Mouse (Mus musculus): Measurements from ENCODE around the gene Scarf2. TPM values are rescaled to one million over a fixed set of nuclear protein-coding genes. Genes with fewer than 3 reads are reported as not detected.

Scarf2 gene
- polyA plus RNA-seq, 1 experiment, result 36.0 TPM

DNA sequence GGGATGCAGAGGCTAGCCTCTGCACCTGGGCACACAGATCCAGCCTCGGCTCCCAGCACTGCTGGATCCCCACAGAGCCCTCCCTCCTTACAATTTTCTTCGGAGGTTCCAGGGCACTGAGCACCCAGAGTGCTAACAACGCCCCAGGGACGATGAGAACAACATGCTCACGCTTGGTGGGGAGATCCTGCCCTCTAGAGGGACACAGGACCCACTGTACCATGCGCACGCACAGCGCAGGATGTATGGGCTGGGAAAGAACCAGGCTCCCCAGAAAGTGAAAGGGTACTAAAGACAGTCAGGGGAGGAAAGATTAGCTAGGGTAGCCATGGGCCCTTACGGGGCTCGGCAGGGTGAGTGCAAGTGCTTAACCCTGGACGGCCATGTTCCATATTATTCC is 34.7 kb downstream of the Scarf2 start:
- no peak for DNase-seq (ENCODE audit: low spot score)

DNA sequence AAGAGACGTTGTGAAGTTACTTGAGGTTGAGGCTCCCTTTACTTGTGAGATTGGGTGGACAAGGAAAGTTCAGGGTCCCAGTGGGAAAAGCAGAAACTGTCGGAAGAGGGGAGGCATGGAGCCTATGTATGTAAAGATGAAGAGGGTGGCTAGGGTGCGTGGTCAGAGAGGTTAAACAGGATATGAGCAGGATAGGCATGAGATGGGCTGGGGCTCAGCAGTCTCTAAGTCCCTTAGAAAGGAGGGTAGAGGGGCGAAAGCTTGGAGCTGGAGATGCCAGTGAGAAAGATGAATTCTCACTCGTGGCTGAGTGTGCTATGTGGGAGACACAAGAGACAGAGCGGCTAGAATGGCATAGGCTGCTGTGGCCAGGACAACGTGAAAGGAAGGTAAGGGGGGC is 35.7 kb downstream of the Scarf2 start, which contains the start of gene B830017H08Rik:
Gene B830017H08Rik (plus strand): TSS at position 301 of the 400 bp plus-strand sequence.
- DNase-seq (ENCODE audit: low spot score), result no peak

DNA sequence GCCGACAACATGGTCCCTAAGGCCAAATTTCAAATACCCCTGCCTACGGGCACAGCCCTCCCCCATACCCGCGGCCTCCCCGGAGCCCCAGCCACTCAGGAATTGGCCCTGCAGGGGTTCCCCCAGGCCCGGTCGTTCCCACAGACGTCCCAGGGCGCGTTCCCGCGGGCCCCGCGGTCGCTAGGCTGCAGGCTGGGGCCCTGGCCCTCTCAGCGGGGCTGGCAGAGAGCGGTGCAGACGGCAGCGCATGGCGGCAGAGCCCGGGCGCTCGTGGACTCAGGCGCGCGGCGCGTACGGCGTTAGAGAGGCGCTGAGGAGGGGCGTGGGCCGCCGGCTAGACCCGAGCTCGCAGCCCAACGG is 36.2 kb downstream of the Scarf2 start:
- no peak for DNase-seq (ENCODE audit: low spot score)

DNA sequence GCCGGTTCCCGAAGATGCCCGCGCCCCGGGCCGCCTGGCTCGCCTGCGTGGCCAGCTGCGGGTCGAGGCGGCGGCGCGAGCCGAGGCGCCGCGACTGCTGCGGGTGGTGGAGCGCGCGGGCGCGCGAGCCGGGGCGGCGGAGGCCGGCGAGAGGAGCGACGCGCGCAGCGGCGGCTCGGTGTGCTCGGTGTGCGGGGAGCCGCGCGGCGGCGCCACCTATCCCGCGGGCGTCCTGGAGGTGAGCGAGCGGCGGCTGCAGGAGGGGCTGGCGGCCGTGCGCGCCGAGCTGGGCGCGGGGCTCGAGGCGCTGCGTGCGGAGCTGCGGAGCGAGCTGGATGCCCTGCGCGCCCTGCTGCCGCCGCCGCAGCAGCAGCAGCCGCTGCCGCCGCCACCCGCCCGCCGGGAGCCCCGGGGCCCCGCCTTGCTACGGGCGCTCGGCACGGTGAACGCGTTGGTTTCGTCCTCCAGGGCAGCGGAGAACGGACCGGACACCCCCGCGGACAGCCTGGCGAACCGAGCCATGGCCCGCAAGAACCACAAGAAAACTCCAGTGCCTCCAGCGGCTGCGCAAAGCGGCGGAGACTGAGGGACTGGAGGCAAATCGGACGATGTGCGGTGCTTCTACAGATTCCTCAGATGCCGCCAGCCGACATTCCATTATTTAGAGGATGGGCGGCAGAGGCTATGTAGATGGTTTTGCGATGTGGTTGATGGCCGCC is 36.8 kb downstream of the Scarf2 start:
- DNase-seq (ENCODE audit: low spot score), result no peak

DNA sequence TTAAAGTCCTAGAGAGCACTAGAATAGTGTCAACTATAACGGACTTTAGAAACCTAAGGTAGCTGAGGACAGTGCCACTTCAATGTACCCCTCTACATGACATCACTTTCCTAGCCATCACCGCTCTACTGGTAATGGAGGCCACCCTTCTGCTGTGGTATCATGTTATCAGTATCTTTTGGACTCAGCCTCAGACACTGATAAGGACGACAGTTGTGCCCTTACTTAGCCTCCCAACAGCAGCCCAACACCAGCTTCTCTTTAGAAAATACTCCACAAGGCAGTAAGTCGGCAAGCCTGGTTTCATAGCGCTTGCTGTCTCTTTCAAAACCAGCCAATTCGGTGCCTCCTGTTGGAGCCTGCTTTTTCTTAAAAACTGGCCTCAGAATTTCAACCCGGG is 37.5 kb downstream of the Scarf2 start:
- no peak for DNase-seq (ENCODE audit: low spot score)

DNA sequence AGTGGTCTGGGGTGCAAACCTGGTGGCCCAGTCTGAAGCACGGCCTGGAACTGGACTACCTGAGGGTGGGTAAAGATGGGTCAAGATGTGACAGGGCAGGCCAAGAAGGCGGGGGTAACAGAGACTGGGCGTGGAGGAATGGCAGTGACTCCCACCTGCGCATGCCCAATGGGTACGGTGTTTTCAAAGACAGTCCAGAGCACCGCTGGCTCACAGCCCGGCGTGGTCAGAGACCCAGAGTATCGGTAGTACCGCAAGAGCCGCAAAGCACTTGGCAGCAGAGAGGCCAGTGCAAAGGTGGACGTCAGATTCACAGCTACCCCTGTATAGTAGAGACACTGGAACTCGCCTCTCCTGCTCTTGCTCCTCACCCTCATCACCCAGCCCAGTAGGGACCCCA is 38.4 kb downstream of the Scarf2 start:
- no peak for DNase-seq (ENCODE audit: low spot score)

DNA sequence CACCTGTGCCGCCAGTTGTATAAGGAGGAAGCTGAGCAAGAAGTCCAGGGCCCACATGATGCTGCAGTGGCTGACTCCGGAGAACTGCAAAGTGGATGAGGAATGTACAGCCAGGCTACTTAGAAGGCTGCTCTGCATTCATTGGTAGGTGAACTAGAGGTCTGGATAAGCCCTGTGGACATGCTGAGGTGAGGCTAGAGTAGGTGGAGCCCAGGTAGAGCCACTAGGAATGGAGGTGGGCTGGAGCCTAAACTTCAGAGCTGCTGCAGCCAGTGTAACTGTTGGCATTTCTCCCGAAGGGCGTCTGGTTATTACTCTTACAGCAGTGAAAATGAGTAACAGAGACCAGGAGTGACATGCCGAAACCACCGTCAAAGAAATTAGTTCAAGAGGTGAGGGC is 41.0 kb downstream of the Scarf2 start, which contains the start of gene Car15:
Gene Car15 (minus strand): TSS at position 314 of the 400 bp plus-strand sequence.
- no peak for DNase-seq (ENCODE audit: low spot score)

DNA sequence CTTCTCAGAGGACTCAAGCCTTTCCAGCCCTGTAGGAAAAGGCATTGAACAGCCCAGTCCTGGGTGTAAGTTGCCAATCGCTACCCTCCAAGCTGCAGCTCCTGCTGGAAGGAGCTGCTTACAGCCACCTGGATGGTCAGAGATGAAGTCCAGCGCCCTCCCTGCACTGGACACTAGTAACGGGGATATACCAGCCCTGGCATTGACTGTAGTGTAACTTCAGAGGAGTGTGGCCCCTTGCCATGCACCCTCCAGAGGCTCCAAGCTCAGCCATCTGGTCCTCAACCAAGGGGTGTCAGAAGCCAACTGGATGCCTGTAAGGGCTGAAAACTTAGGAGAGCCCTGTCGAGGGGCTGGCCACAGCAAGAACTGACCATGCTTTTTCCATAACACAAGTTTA is 42.9 kb downstream of the Scarf2 start:
- no peak for DNase-seq (ENCODE audit: low spot score)

DNA sequence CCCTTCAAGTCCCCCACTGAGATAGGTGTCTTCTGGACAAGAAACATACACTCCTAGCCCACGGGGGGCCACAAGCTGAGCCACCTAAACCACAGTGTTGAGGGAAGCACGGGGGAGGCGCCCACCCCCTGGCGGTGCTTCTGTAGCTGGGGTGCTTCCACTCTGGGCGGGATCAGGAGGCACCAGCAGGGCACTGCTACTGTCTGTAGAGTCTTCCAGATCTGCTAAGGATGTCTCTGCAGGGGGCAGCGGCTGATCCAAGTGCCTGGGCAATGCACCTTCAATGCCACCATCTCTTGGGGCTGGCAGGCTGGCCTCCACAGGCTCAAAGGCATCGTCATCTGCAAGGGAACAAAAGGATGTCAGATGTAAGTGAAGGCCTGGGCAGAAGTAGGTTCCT is 45.4 kb downstream of the Scarf2 start:
- no peak for DNase-seq (ENCODE audit: low spot score)

DNA sequence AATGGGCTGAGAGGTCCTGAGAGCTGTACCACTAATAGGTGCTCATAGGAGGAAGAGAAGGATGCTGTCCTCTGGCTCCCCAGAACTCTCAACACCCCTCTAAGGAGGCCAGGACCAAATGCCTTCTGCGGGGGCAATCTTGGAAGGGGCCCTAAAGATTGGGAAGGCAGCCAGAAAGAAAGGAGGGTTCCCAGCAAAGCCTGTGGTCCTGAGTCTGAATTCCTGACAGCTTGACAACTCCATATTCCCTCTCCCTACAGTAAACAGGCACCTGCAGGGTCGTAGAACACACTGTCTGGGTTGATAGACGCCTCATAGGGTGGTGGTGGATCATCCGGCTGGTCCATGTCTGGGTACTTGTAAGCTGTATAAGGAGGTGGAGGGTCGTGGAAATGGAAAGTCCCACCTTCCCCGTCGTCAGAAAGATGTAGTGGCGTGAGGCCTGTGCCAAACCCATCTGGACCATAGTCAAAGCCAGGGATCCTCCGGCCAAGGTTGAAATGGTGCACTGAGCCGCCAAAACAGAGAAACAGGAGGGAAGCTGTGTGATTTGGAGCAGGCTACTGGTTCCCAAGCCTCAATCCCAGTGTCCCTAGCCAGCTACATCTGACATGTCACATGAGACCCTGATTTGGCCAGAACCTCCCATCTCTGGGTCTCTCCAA is 46.8 kb downstream of the Scarf2 start:
- DNase-seq (ENCODE audit: low spot score), result no peak

DNA sequence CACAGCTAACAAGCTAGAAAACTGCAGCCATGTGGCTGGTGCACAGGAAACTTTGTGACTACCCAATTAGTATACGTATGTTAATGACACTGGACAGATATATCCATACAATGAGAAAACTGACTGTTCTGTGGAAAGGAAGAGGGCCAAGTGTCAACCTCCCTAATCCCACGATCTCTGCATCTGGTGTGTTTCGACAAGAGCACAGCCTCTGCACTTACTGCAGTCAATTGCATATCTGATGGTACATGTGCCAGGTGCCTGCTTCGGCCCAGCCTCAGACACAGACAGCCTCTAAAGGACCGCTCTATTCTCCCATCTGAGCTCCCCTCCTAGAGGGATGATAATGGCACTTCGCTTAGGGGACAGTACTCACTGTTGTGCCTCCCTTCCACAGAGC is 51.3 kb downstream of the Scarf2 start:
- no peak for DNase-seq (ENCODE audit: low spot score)

DNA sequence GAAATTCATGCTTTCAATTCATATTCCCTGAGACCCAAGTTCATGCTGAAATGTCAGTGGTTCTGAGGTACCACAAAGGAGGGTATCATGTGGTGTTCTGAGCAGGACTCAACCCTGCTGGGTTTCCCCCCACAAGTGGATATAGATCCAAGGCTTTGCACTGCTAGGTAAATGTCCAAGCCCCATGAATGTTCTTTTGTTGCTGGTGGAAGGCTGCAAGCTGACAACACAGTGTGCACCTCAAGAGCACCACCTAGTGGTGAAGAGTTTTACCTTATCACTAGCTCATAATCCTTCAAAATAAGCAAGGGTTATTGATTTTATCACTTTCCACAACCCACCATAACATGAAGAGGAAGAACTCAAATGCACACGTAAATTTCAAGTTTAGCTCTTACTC is 51.8 kb downstream of the Scarf2 start:
- no peak for DNase-seq (ENCODE audit: low spot score)

DNA sequence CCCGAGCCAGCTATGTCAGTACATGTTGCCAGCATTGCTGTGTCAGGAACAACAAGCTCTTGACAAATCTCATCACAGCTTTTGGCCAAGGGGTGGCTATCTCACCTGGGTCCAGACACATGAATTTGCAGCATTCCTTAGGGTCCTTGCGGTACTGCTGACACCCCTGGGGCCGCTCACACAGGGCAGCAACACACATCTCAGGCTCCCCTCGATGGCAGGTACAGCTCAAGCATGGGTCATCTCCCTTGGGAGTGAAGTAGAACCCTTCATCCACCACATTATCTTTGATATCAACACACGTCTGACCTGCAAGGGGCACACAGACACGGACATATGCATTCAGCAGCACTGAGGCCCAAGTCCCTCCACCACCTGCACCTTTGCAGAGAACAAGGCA is 52.4 kb downstream of the Scarf2 start:
- no peak for DNase-seq (ENCODE audit: low spot score)

DNA sequence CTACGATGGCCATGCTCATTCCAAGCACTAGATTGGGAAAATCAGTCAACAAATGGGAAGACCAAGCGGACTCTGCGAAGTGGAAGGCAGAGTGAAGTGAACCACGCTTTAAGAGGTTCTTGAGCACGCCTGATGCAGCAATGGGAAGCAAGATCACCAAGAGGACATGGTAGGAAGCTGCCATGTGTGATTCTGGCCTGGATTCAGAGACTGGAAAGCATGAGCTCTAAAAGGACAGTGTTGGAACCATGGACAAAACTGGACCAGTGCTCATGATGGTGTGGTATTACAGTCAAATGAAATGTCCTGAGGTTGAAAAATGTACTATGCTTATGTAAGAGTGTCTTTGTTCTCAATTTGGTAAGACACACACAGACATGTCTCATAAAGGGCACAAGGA is 54.2 kb downstream of the Scarf2 start:
- no peak for DNase-seq (ENCODE audit: low spot score)

DNA sequence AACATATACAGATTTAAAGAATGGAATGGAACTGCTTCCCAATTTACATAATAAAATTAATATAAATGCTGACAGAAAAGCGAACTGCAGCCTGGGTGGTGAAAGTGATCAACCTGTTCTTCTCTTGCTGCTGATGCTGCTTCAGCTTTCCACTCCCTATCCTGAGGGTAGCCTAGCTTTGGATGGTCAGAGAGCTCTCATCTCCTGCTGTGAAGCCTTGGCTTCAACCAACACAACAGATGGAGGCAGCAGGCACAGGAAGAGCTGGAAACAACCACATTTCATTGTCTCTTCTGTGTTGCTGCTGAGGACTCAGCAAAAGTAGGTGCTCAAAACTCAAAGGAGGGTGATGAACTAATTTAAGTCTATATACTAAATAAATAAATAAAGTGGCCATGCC is 54.8 kb downstream of the Scarf2 start:
- no peak for DNase-seq (ENCODE audit: low spot score)

DNA sequence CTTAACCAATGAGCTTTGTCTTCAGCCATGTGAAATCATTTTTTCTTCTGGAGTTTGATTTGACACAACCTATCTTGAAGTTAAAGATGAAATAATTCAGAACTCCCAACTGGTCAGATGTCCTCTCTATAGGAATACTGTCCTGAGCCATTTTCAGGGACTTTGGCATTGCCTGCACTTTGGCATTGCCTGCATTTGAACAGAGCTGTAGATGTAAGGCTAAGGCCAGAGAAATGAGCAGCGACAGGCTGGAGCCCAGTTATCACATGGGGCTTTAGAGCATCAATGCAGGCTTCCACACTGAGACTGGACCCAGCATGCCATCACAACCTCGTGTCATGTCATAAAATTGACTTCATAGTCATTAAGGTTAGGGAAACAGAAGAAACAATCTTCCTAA is 56.2 kb downstream of the Scarf2 start:
- DNase-seq (ENCODE audit: low spot score), result no peak

DNA sequence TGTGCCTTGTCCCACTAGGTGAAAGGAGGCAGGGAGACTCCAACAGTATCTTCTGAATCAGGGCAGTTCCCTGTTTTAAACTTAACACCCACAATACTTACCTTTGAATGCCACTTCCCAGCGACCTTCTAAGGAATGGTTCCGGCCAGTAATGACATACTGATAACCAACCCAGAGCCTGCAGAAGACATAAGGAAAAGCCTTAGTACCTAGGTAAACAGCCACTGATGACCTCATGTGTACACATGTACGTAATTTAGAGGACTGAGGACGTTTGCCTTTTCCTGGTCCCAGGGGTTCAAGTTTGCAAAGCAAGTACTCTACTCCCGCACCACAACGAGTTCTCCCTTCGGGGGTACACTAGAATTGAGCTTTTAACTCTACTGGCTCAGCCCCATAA is 60.1 kb downstream of the Scarf2 start:
- DNase-seq (ENCODE audit: low spot score), result no peak

Other genes starting within 250 kb of the Scarf2 start
- gene Lrrc74b, start 236.0 kb upstream of the Scarf2 start, polyA plus RNA-seq (2012; rRNA removed), result 0.22 and 0.23 TPM in 2 replicates
- gene P2rx6, start 235.4 kb upstream of the Scarf2 start, polyA plus RNA-seq (2012; rRNA removed), result 4.4 and 5.5 TPM in 2 replicates
- 12.4 and 17.0 TPM in 2 replicates for gene Slc7a4, start 214.1 kb upstream of the Scarf2 start, polyA plus RNA-seq (2012; rRNA removed)
- 33.1 and 36.3 TPM in 2 replicates for gene Smpd4, start 177.9 kb upstream of the Scarf2 start, polyA plus RNA-seq (2012; rRNA removed)
- 1.5 and 2.7 TPM in 2 replicates for gene Ccdc74a, start 150.8 kb upstream of the Scarf2 start, polyA plus RNA-seq (2012; rRNA removed)
- gene Med15, start 64.4 kb upstream of the Scarf2 start, polyA plus RNA-seq (2012; rRNA removed), result 36.5 and 56.4 TPM in 2 replicates
- 38.8 and 40.9 TPM in 2 replicates for gene Klhl22, start 37.7 kb upstream of the Scarf2 start, polyA plus RNA-seq (2012; rRNA removed)
- not detected in 2 replicates for gene B830017H08Rik, start 35.8 kb downstream of the Scarf2 start, polyA plus RNA-seq (2012; rRNA removed)
- 2.3 and 4.0 TPM in 2 replicates for gene Car15, start 41.1 kb downstream of the Scarf2 start, polyA plus RNA-seq (2012; rRNA removed)
- 0.60 and 0.70 TPM in 2 replicates for gene Gm20518, start 94.4 kb downstream of the Scarf2 start, polyA plus RNA-seq (2012; rRNA removed)
- gene Tssk1, start 96.9 kb downstream of the Scarf2 start, polyA plus RNA-seq (2012; rRNA removed), result 0.07 and 0.08 TPM in 2 replicates
- gene Dgcr2, start 101.3 kb downstream of the Scarf2 start, polyA plus RNA-seq (2012; rRNA removed), result 48.7 and 50.0 TPM in 2 replicates
- not detected in 2 replicates for gene Tssk2, start 101.4 kb downstream of the Scarf2 start, polyA plus RNA-seq (2012; rRNA removed)
- 26.0 and 26.7 TPM in 2 replicates for gene Ess2, start 114.1 kb downstream of the Scarf2 start, polyA plus RNA-seq (2012; rRNA removed)
- not detected in 2 replicates for gene Gsc2, start 117.8 kb downstream of the Scarf2 start, polyA plus RNA-seq (2012; rRNA removed)
- gene Slc25a1, start 130.9 kb downstream of the Scarf2 start, polyA plus RNA-seq (2012; rRNA removed), result 67.3 and 77.5 TPM in 2 replicates
- gene Vpreb2, start 183.1 kb downstream of the Scarf2 start, polyA plus RNA-seq (2012; rRNA removed), result not detected in 2 replicates

Data from urinary bladder, adult 2 months (tissue).